Mouse (Mus musculus): Measurements from ENCODE around the gene Fbxw7.

Gene Fbxw7

GRCm38 (mm10) chr3:85024817-85025705, 210.0 kb downstream of the Fbxw7 start:
- Histone ChIP-seq H3K27me3 (ENCODE audit: control insufficient read depth, insufficient read depth, low read length, poor library complexity, severe bottlenecking) (no peaks in the 10 kb centered on the region), H3K36me3 (ENCODE audit: control insufficient read depth, insufficient read depth, low read length, poor library complexity, severe bottlenecking) (no peaks in the 10 kb centered on the region)
- no peak for DNase-seq (ENCODE audit: low read depth, low spot score)
